Mouse (Mus musculus) liver, postnatal 0 days (tissue): ENCODE results near the gene Sco2. TPM values are rescaled to one million over a fixed set of nuclear protein-coding genes. Genes with fewer than 3 reads are reported as not detected.

ENCODE experiments used
- ATAC-seq: fragments of 200-750 bp; cut with Nextera tagmentation; 2 replicates; pipeline ENCODE4 v1.8.0; 2017; ENCODE audit warnings: mild to moderate bottlenecking, moderate library complexity
- DNase-seq: peaks from one replicate; pipeline ENCODE4 v3.0.0-alpha.2; 2016
- H3K27ac ChIP-seq: fragments of 300-500 bp; sonication (generic); 2 replicates; pipeline ENCODE4 v1.5.1; 2014; ENCODE audit warnings: antibody characterized with exemption, moderate library complexity, mild to moderate bottlenecking, low read depth
- H3K27me3 ChIP-seq: fragments of 300-500 bp; sonication (generic); 2 replicates; pipeline ENCODE4 v1.6.1; 2014; ENCODE audit warnings: low read length, control low read depth, mixed read lengths; ENCODE audit not compliant: insufficient read depth
- H3K36me3 ChIP-seq: fragments of 300-500 bp; sonication (generic); replicated peaks from 2 replicates; pipeline ENCODE4 v1.6.1; 2014; ENCODE audit warnings: mild to moderate bottlenecking, control low read depth, low read length, moderate library complexity, mixed read lengths; ENCODE audit not compliant: insufficient read depth
- H3K4me1 ChIP-seq: fragments of 300-500 bp; sonication (generic); 2 replicates; pipeline ENCODE4 v1.6.1; 2014; ENCODE audit warnings: antibody characterized with exemption, mild to moderate bottlenecking, control low read depth; ENCODE audit not compliant: insufficient read depth
- H3K4me2 ChIP-seq: fragments of 300-500 bp; sonication (generic); 2 replicates; pipeline ENCODE4 v1.6.1; 2014; ENCODE audit warnings: low read depth, mild to moderate bottlenecking, low read length, moderate library complexity, mixed read lengths
- H3K4me3 ChIP-seq: fragments of 300-500 bp; sonication (generic); 2 replicates; pipeline ENCODE4 v1.5.1; 2014; ENCODE audit warnings: low read depth, low read length
- H3K9ac ChIP-seq: fragments of 300-500 bp; sonication (generic); replicated peaks from 2 replicates; pipeline ENCODE4 v1.6.1; 2014; ENCODE audit warnings: mild to moderate bottlenecking, moderate library complexity
- H3K9me3 ChIP-seq: fragments of 300-500 bp; sonication (generic); 2 replicates; pipeline ENCODE4 v1.6.1; 2016; ENCODE audit warnings: mild to moderate bottlenecking, control low read depth, low read length, mixed read lengths
- CTCF ChIP-seq: sonication (generic); IDR thresholded peaks from 2 replicates; pipeline ENCODE4 v1.5.1; 2016; ENCODE audit warnings: antibody characterized with exemption, low read depth
- EP300 ChIP-seq: IDR thresholded peaks from 2 replicates; pipeline ENCODE4 v1.6.1; 2016; ENCODE audit warnings: antibody characterized with exemption, low read depth, mild to moderate bottlenecking
- WGBS: fragments of 180-500 bp; shearing (Covaris S2); extraction: QIAGEN DNeasy Blood & Tissue Kit; methylation state at CpG from one replicate; pipeline ENCODE4 v1.1.7; 2014; ENCODE audit not compliant: insufficient replicate concordance; 5-methylcytosine and 5-hydroxymethylcytosine counted together
- polyA plus RNA-seq: library from polyadenylated mRNA; unstranded; fragments of >200 nt; fragmentation: Nextera tagmentation; extraction: Ambion mirVana; gene quantifications from 2 replicates; pipeline ENCODE4 v1.2.1, GENCODE M21; 2015

Gene Sco2
- polyA plus RNA-seq, 1 experiment from 2014 or later = 9.1 TPM

DNA sequence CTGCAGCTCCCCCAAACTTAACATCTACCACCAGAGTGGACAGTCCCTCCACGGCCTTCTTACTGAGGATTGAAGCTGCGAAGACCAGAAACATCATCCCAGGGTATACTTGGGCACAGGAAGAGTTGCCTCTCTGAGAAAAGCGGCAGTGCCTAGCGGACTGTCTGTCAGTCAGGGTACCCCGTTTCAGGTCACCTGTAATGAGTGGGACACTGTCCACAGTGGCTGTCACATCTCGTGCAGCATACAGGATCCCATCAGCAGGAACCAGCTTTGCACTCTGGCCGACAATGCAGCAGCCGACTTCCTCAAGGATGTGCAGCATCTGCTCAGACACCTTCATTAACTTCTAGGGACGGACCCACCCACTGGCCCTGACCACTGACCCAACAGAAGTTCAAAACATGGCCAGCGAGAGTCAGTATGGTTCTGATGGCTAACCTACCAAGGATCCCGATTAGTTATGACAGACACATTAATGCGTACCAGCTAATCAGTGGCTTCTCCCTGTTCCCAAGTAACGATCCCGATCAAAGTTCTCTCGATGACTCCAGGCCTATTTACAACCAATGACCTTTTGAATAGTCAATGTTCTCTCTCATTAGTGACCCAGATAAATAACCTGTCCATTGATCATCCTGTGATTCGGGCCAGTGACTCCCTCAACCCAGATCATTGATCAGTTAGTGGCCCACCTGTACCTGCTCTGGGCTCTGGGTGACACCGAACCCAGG lies 1.3 kb upstream of the Sco2 start:
- TF ChIP-seq CTCF (no peak), EP300 (no peak)
- H3K27me3 ChIP-seq = peaks cover 27% of the 10 kb centered on the region
- H3K4me1 ChIP-seq = peaks cover 33% of the 10 kb centered on the region
- no peak overlapping the region for H3K4me3 ChIP-seq
- H3K9me3 ChIP-seq = no peaks in the 10 kb centered on the region
- no peak for DNase-seq
- peak overlapping the region; percentile 94; the same call in 1 of the 2 replicates for H3K4me2 ChIP-seq
- WGBS = 81% methylated on average over 17 of the region's 17 CpGs
- peaks cover 23% of the 10 kb centered on the region for H3K36me3 ChIP-seq
- H3K9ac ChIP-seq = no peak overlapping the region
- H3K27ac ChIP-seq = peak overlapping the region; percentile 97
- peak; percentile 20 for ATAC-seq

DNA sequence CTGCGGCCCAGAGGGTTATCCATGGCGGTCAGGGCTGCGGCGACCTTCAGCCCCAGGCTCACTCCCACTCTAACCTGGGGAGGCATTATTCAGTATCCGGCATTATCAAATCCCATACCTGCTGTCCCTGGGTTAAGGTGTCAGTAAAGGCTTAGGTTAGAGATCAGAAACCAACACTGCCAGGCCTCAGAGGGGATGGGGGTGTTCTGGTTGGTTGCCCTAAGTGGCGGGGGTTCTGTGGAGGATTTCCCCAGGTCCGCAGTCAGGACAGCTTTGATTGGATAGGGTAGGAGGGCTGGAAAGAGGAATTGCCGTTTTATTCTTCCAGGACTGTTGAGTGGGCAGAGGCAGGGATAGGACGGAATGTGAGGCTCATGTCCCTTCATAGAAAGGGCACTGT lies 694 bp upstream of the Sco2 start:
- DNase-seq (no peak), ATAC-seq (no peak)
- Histone ChIP-seq H3K27ac (peak overlapping the region; percentile 97), H3K4me3 (peak overlapping the region; percentile 84), H3K4me1 (peaks cover 30% of the 10 kb centered on the region), H3K27me3 (peaks cover 27% of the 10 kb centered on the region), H3K9ac (peak overlapping the region; percentile 76), H3K4me2 (peak overlapping the region; percentile 94), H3K36me3 (peaks cover 30% of the 10 kb centered on the region), H3K9me3 (no peaks in the 10 kb centered on the region)
- WGBS = 56% methylated on average over 9 of the region's 9 CpGs
- no peak for TF ChIP-seq EP300
- TF ChIP-seq CTCF = no peak

DNA sequence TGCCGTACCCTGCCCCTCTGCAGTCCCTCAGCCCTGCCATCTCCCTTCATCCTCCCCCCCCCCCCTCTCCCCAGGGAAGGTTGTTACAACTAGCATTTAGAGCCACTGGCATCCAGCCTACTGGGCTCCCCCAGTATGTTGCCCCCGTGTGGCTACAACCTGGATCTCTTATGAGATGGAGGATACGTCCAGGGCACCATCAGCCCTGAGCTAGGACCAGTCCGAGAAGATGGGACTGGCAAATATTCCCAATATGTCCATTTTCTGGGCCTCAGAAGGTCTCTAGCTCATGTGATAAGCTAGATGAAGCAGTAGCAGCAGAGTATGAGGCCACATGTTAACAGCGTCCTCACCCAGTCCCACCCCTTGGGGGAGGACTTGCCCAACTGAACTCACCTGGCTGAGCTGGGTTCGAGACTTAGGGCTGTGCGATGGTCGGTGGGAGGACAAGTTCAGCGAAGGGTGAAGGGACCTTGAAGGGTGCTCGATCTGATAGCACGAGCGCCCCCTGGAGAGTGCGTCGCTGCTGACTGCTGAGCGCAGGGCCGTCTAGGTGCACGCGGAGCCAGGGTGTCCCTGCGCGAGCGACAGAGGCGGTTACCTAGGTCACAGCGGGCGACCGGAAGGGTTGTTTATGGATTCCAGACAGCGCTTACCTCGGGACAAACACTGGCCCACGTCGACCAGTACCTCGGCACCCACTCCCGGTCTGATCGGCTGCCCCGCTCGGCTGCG lies 452 bp downstream of the Sco2 start:
- TF ChIP-seq EP300 (no peak), CTCF (peak; percentile 87)

DNA sequence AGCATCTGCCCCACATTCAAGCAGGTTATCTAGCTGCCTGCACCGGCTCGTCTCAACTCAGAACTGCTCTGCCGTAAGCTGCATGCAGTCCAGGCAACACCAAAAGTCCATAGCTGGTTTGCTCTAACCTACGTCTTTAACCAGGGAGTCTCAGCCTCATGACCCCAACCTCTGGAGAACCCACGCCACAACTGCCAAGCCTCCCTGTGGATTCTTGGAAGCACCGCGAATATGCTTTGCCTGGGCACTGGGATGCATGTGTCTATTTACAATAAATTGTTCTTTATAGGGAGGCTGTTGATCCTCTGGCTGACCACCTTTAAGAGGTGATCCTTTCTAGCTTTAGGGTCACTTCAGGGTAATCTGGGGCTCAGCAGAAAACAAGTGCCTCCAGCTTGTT lies 1.1 kb downstream of the Sco2 start:
- Histone ChIP-seq H3K27ac (peak overlapping the region; percentile 97), H3K9me3 (no peaks in the 10 kb centered on the region), H3K4me2 (peak overlapping the region; percentile 94), H3K36me3 (peaks cover 48% of the 10 kb centered on the region), H3K27me3 (peaks cover 9% of the 10 kb centered on the region), H3K9ac (peak overlapping the region; percentile 76), H3K4me1 (peaks cover 16% of the 10 kb centered on the region), H3K4me3 (peak overlapping the region; percentile 84)
- ATAC-seq (no peak), DNase-seq (no peak)
- 83% methylated on average over 7 of the region's 7 CpGs for WGBS
- TF ChIP-seq CTCF = no peak
- no peak for TF ChIP-seq EP300

More for the DNA sequence above, 452 bp downstream of the Sco2 start:
- no peaks in the 10 kb centered on the region for H3K9me3 ChIP-seq
- peak overlapping the region; percentile 94 for H3K4me2 ChIP-seq
- peaks cover 19% of the 10 kb centered on the region for H3K4me1 ChIP-seq
- DNase-seq (peak; percentile 91), ATAC-seq (peak; percentile 80)
- peak overlapping the region; percentile 84 for H3K4me3 ChIP-seq
- peaks cover 41% of the 10 kb centered on the region for H3K36me3 ChIP-seq
- peaks cover 16% of the 10 kb centered on the region for H3K27me3 ChIP-seq
- WGBS = 1% methylated on average over 35 of the region's 35 CpGs
- peak overlapping the region; percentile 76 for H3K9ac ChIP-seq
- H3K27ac ChIP-seq = peak overlapping the region; percentile 97

DNA sequence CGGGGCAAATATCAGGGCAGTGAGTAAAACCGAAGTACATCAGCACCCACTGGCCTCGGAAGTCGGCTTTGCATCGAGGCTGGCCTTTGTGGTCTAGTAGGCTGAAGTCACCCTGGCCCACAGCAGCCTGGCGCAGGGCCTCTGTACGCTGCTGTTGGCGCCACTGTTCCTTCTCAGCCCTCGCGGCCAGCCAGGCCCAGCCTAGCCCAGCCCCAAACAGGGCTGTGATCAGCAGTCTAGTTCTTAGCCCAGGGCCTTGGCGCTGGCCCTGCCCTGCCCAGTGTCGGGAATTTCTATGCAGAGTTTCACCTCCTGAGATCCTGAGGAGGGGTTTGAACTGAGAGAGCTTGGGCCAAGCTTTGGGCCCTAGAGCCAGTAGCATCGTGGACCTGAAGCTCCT lies 1.6 kb downstream of the Sco2 start:
- Histone ChIP-seq H3K36me3 (peaks cover 52% of the 10 kb centered on the region), H3K9ac (no peak overlapping the region), H3K4me1 (peaks cover 13% of the 10 kb centered on the region), H3K9me3 (no peaks in the 10 kb centered on the region), H3K27me3 (0 out of 2 replicates have a peak, but pooled peaks cover 5% of the 10 kb centered on the region), H3K4me2 (no peak overlapping the region), H3K27ac (no peak overlapping the region), H3K4me3 (no peak overlapping the region)
- TF ChIP-seq CTCF (no peak), EP300 (no peak)
- DNase-seq (no peak), ATAC-seq (no peak)
- 83% methylated on average over 13 of the region's 13 CpGs for WGBS

DNA sequence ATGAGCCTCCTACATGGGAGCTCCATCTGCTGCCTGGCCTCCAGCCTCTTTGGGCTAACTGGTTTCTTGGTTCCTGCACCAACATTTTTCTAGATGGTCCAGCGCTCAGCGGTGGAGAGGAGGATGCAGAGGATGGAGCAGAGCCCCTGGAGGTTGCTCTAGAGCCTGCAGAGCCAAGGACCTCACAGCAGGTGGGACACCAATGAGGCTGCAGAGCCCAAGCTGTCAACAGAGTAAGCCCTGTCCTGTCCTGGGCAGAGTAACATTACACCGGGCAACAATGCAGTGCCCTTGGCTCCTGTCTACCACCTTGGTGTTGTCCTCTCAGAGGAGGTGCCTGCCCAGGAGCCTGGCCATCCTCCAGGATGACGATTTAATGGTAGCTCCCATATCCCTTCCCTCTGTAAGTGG lies 8.5 kb downstream of the Sco2 start:
- 96% methylated on average over 4 of the region's 4 CpGs for WGBS
- no peaks in the 10 kb centered on the region for H3K27me3 ChIP-seq
- H3K9me3 ChIP-seq = no peaks in the 10 kb centered on the region
- H3K4me2 ChIP-seq = no peak overlapping the region
- DNase-seq (no peak), ATAC-seq (no peak)
- TF ChIP-seq CTCF (no peak), EP300 (no peak)
- H3K4me1 ChIP-seq = no peaks in the 10 kb centered on the region
- H3K4me3 ChIP-seq = no peak overlapping the region
- H3K9ac ChIP-seq = no peak overlapping the region
- no peak overlapping the region for H3K27ac ChIP-seq
- H3K36me3 ChIP-seq = peaks cover 96% of the 10 kb centered on the region
